Mouse (Mus musculus) heart, postnatal 0 days (tissue): Measurements from ENCODE around the gene Cyfip2. TPM values are rescaled to one million over a fixed set of nuclear protein-coding genes. Genes with fewer than 3 reads are reported as not detected.

Experiments used
- ATAC-seq: fragments of 200-750 bp; cut with Nextera tagmentation; 2 replicates; pipeline ENCODE4 v1.8.0; 2017; ENCODE audit warnings: low read depth, moderate number of reproducible peaks, moderate library complexity; ENCODE audit not compliant: insufficient read depth
- DNase-seq: peaks from one replicate; pipeline ENCODE4 v3.0.0-alpha.2; 2016; ENCODE audit warnings: low spot score
- H3K27ac ChIP-seq: fragments of 300-500 bp; sonication (generic); 2 replicates; pipeline ENCODE4 v1.5.1; 2014; ENCODE audit warnings: low read depth, mild to moderate bottlenecking
- H3K27me3 ChIP-seq: fragments of 300-500 bp; sonication (generic); 2 replicates; pipeline ENCODE4 v1.6.1; 2014; ENCODE audit warnings: low read length, mixed read lengths; ENCODE audit not compliant: control insufficient read depth, insufficient read depth
- H3K36me3 ChIP-seq: fragments of 300-500 bp; sonication (generic); replicated peaks from 2 replicates; pipeline ENCODE4 v1.6.1; 2014; ENCODE audit warnings: low read length, mixed read lengths; ENCODE audit not compliant: control insufficient read depth, insufficient read depth
- H3K4me1 ChIP-seq: fragments of 300-500 bp; sonication (generic); 2 replicates; pipeline ENCODE4 v1.6.1; 2014; ENCODE audit warnings: antibody characterized with exemption; ENCODE audit not compliant: control insufficient read depth, insufficient read depth
- H3K4me2 ChIP-seq: fragments of 300-500 bp; sonication (generic); 2 replicates; pipeline ENCODE4 v1.6.1; 2014; ENCODE audit warnings: low read depth, mild to moderate bottlenecking, low read length, moderate library complexity
- H3K4me3 ChIP-seq: fragments of 300-500 bp; sonication (generic); 2 replicates; pipeline ENCODE4 v1.5.1; 2014; ENCODE audit warnings: low read depth, low read length
- H3K9ac ChIP-seq: fragments of 300-500 bp; sonication (generic); replicated peaks from 2 replicates; pipeline ENCODE4 v1.6.1; 2014; ENCODE audit warnings: low read depth, low read length, mixed read lengths
- H3K9me3 ChIP-seq: fragments of 300-500 bp; sonication (generic); replicated peaks from 2 replicates; pipeline ENCODE4 v1.6.1; 2016; ENCODE audit warnings: low read length; ENCODE audit not compliant: control insufficient read depth
- CTCF ChIP-seq: IDR thresholded peaks from 2 replicates; pipeline ENCODE4 v1.5.1; 2016; ENCODE audit warnings: antibody characterized with exemption, control low read depth, low read depth
- EP300 ChIP-seq: IDR thresholded peaks from 2 replicates; pipeline ENCODE4 v1.6.1; 2016; ENCODE audit warnings: antibody characterized with exemption, low read depth
- WGBS: fragments of 180-500 bp; shearing (Covaris S2); extraction: QIAGEN DNeasy Blood & Tissue Kit; methylation state at CpG from one replicate; pipeline ENCODE4 v1.1.7; 2014; 5-methylcytosine and 5-hydroxymethylcytosine counted together
- polyA plus RNA-seq: library from polyadenylated mRNA; unstranded; fragments of >200 nt; fragmentation: Nextera tagmentation; extraction: Ambion mirVana; gene quantifications from 2 replicates; pipeline ENCODE4 v1.2.1, GENCODE M21; 2015
- total RNA-seq: library from RNA; depleted of rRNA; stranded (reverse); fragments of >200 nt; gene quantifications from 2 replicates; pipeline ENCODE4 v1.2.3, GENCODE M21; 2014; ENCODE audit warnings: low replicate concordance

Gene Cyfip2
- total and polyA plus RNA-seq, 2 experiments from 2014 or later, result 6.3 to 15.6 TPM

- TF ChIP-seq CTCF (no peak), EP300 (no peak)
- Histone ChIP-seq H3K36me3 (no peaks in the 10 kb centered on the region), H3K4me2 (peak overlapping the region; percentile 97), H3K4me3 (peak overlapping the region; percentile 88), H3K27ac (peak overlapping the region; percentile 7; the same call in 1 of the 2 replicates), H3K9ac (peak overlapping the region; percentile 59), H3K9me3 (no peaks in the 10 kb centered on the region), H3K27me3 (peaks cover 3% of the 10 kb centered on the region; the same call in 1 of the 2 replicates), H3K4me1 (peaks cover 9% of the 10 kb centered on the region; the same call in 1 of the 2 replicates)
- WGBS, result 14% methylated on average over 14 of the region's 14 CpGs
- DNase-seq (no peak), ATAC-seq (no peak)
These were observed 1.4 kb downstream of the Cyfip2 start for GRCm38 (mm10) chr11:46311181-46311702.

GRCm38 (mm10) chr11:46310647-46311063 lies 2.0 kb downstream of the Cyfip2 start:
- H3K9ac ChIP-seq, result no peak overlapping the region; the same call in 1 of the 2 replicates
- no peaks in the 10 kb centered on the region for H3K9me3 ChIP-seq
- H3K4me3 ChIP-seq, result peak overlapping the region; percentile 88; the same call in 1 of the 2 replicates
- H3K27me3 ChIP-seq, result peaks cover 3% of the 10 kb centered on the region; the same call in 1 of the 2 replicates
- H3K27ac ChIP-seq, result no peak overlapping the region
- no peaks in the 10 kb centered on the region for H3K36me3 ChIP-seq
- no peak for DNase-seq
- peak overlapping the region; percentile 97 for H3K4me2 ChIP-seq
- no peak for ATAC-seq
- no peak for TF ChIP-seq CTCF
- no peak for TF ChIP-seq EP300
- WGBS, result 83% methylated on average over 5 of the region's 5 CpGs
- H3K4me1 ChIP-seq, result peaks cover 9% of the 10 kb centered on the region; the same call in 1 of the 2 replicates

GRCm38 (mm10) chr11:46309808-46310555 lies 2.7 kb downstream of the Cyfip2 start:
- H3K4me2 ChIP-seq, result peak overlapping the region; percentile 97; the same call in 1 of the 2 replicates
- WGBS, result 87% methylated on average over 10 of the region's 10 CpGs
- no peaks in the 10 kb centered on the region for H3K9me3 ChIP-seq
- no peak for DNase-seq
- H3K4me3 ChIP-seq, result no peak overlapping the region; the same call in 1 of the 2 replicates
- peaks cover 9% of the 10 kb centered on the region; the same call in 1 of the 2 replicates for H3K4me1 ChIP-seq
- peaks cover 2% of the 10 kb centered on the region; the same call in 1 of the 2 replicates for H3K27me3 ChIP-seq
- no peaks in the 10 kb centered on the region for H3K36me3 ChIP-seq
- no peak overlapping the region for H3K9ac ChIP-seq
- TF ChIP-seq CTCF (no peak), EP300 (no peak)
- H3K27ac ChIP-seq, result no peak overlapping the region
- no peak for ATAC-seq

- Histone ChIP-seq H3K4me2 (peak overlapping the region; percentile 97; the same call in 1 of the 2 replicates), H3K9me3 (no peaks in the 10 kb centered on the region), H3K4me3 (no peak overlapping the region), H3K9ac (no peak overlapping the region), H3K4me1 (peaks cover 9% of the 10 kb centered on the region; the same call in 1 of the 2 replicates), H3K36me3 (no peaks in the 10 kb centered on the region), H3K27me3 (no peaks in the 10 kb centered on the region; the same call in 1 of the 2 replicates), H3K27ac (no peak overlapping the region)
- TF ChIP-seq EP300, result no peak
- TF ChIP-seq CTCF, result no peak
- no peak for DNase-seq
- no peak for ATAC-seq
- 76% methylated on average over 20 of the region's 20 CpGs for WGBS
These were observed 3.4 kb downstream of the Cyfip2 start for GRCm38 (mm10) chr11:46309111-46309741.

GRCm38 (mm10) chr11:46308271-46308974 lies 4.2 kb downstream of the Cyfip2 start:
- Histone ChIP-seq H3K9ac (no peak overlapping the region), H3K4me3 (no peak overlapping the region), H3K4me1 (peaks cover 9% of the 10 kb centered on the region; the same call in 1 of the 2 replicates), H3K4me2 (no peak overlapping the region), H3K9me3 (no peaks in the 10 kb centered on the region), H3K27me3 (no peaks in the 10 kb centered on the region; the same call in 1 of the 2 replicates), H3K36me3 (no peaks in the 10 kb centered on the region), H3K27ac (no peak overlapping the region)
- 78% methylated on average over 11 of the region's 11 CpGs for WGBS
- TF ChIP-seq EP300 (no peak), CTCF (no peak)
- DNase-seq (no peak), ATAC-seq (no peak)
